8 mouse cellular contexts compared by ENCODE assay signal in the genomic region with DNA sequence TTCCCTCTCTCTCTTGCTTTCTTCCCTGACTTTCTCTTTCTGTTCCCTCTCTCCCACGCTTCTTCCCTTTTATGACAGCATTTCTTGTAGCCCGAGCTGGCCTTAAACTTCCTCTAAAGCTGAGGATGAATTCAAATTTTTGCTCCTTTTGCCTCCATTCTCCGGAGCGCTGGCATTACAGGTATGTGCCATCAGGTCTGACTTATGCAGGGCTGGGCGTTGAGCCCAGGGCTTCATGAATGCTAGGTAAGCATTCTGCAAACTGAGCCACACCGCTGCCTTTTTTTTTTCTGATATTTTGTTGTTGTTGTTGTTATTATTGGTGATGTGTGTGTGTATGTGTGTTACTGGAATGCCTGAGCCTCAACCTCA. TPM values are rescaled to one million over a fixed set of nuclear protein-coding genes. Genes with fewer than 3 reads are reported as not detected.
DNase-seq lines count a peak whose midpoint lies in the region; ATAC-seq and TF ChIP-seq lines count a peak whose summit lies in the region.

No protein-coding gene starts in this region.

- no peak for TF ChIP-seq CTCF in lung, postnatal 0 days (IDR thresholded peaks at IDR 0.05)

- peak overlapping the region; percentile 82 for H3K9ac ChIP-seq in lung, postnatal 0 days (replicated peaks; ENCODE audit: low read depth)
- peak overlapping the region; percentile 90 for H3K9ac ChIP-seq in limb, embryonic 14.5 days (ENCODE audit: low read depth, low read length, severe bottlenecking)
- H3K9ac ChIP-seq in stomach, embryonic 14.5 days (replicated peaks; ENCODE audit: low read depth, low read length), result peak overlapping the region; percentile 91

- H3K36me3 ChIP-seq in lung, postnatal 0 days (ENCODE audit: insufficient read depth, low read length), result 0 out of 2 replicates have a peak, but pooled peaks cover 6% of the 10 kb centered on the region
- H3K36me3 ChIP-seq in forebrain, embryonic 10.5 days (replicated peaks), result peaks cover 48% of the 10 kb centered on the region
- peaks cover 31% of the 10 kb centered on the region for H3K36me3 ChIP-seq in limb, embryonic 14.5 days (ENCODE audit: control insufficient read depth, insufficient read depth, low read length)
- peaks cover 24% of the 10 kb centered on the region for H3K36me3 ChIP-seq in stomach, embryonic 14.5 days (ENCODE audit: control insufficient read depth, insufficient read depth, low read length)

- peak overlapping the region; percentile 87 for H3K4me3 ChIP-seq in lung, postnatal 0 days (ENCODE audit: low read depth, low read length)
- peak overlapping the region; percentile 99 for H3K4me3 ChIP-seq in forebrain, embryonic 10.5 days
- H3K4me3 ChIP-seq in limb, embryonic 14.5 days (replicated peaks; ENCODE audit: low read length), result peak overlapping the region; percentile 93
- H3K4me3 ChIP-seq in stomach, embryonic 14.5 days (ENCODE audit: low read depth, low read length), result peak overlapping the region; percentile 93

- peak overlapping the region; percentile 99 for H3K4me2 ChIP-seq in lung, postnatal 0 days (replicated peaks; ENCODE audit: low read depth, low read length)
- H3K4me2 ChIP-seq in limb, embryonic 14.5 days (replicated peaks; ENCODE audit: low read depth, low read length, severe bottlenecking), result peak overlapping the region; percentile 97
- peak overlapping the region; percentile 95 for H3K4me2 ChIP-seq in stomach, embryonic 14.5 days (replicated peaks; ENCODE audit: low read depth, low read length)

- no peak for TF ChIP-seq POLR2A in limb, embryonic 14.5 days (IDR thresholded peaks at IDR 0.05; ENCODE audit: borderline replicate concordance, extremely low read depth, insufficient read depth, insufficient read length)

- no peak for DNase-seq in lung, postnatal 0 days (ENCODE audit: low spot score)
- no peak for DNase-seq in lung, postnatal 4 days
- no peak for DNase-seq in forebrain, embryonic 10.5 days (ENCODE audit: extremely low spot score, low spot score)
- DNase-seq in limb, embryonic 14.5 days (ENCODE audit: low spot score), result no peak
- DNase-seq in kidney, adult 9 months, result no peak
- DNase-seq in urinary bladder, adult 18-20 months (ENCODE audit: low spot score in 2 of 2), result no peak
- no peak for DNase-seq in natural killer cell, adult 2 months (ENCODE audit: low spot score in 2 of 2)

- WGBS in lung, postnatal 0 days, result 15% methylated on average over 6 of the region's 6 CpGs
- WGBS in forebrain, embryonic 10.5 days, result 17% methylated on average over 6 of the region's 6 CpGs
- WGBS in limb, embryonic 14.5 days, result 13% methylated on average over 6 of the region's 6 CpGs
- WGBS in stomach, embryonic 14.5 days, result 15% methylated on average over 6 of the region's 6 CpGs

- no peak for ATAC-seq in lung, postnatal 0 days
- no peak for ATAC-seq in limb, embryonic 14.5 days (ENCODE audit: low FRiP score, low read depth)
- ATAC-seq in stomach, embryonic 14.5 days (ENCODE audit: insufficient number of reproducible peaks, insufficient read depth, low FRiP score, low read depth), result no peak

- no peaks in the 10 kb centered on the region for H3K27me3 ChIP-seq in lung, postnatal 0 days (replicated peaks; ENCODE audit: insufficient read depth, low read length)
- H3K27me3 ChIP-seq in forebrain, embryonic 10.5 days (ENCODE audit: poor library complexity, severe bottlenecking), result no peaks in the 10 kb centered on the region
- no peaks in the 10 kb centered on the region for H3K27me3 ChIP-seq in limb, embryonic 14.5 days (ENCODE audit: control insufficient read depth, insufficient read depth, low read length)
- no peaks in the 10 kb centered on the region for H3K27me3 ChIP-seq in stomach, embryonic 14.5 days (ENCODE audit: control insufficient read depth, insufficient read depth, low read length)

- TF ChIP-seq EP300 in lung, postnatal 0 days (IDR thresholded peaks at IDR 0.05), result no peak

- no peaks in the 10 kb centered on the region for H3K9me3 ChIP-seq in lung, postnatal 0 days (ENCODE audit: low read length)
- no peaks in the 10 kb centered on the region for H3K9me3 ChIP-seq in forebrain, embryonic 10.5 days
- no peaks in the 10 kb centered on the region for H3K9me3 ChIP-seq in limb, embryonic 14.5 days (ENCODE audit: control insufficient read depth, low read length)
- H3K9me3 ChIP-seq in stomach, embryonic 14.5 days (ENCODE audit: control insufficient read depth, low read depth, low read length), result no peaks in the 10 kb centered on the region

- peaks cover 11% of the 10 kb centered on the region for H3K4me1 ChIP-seq in lung, postnatal 0 days (ENCODE audit: insufficient read depth, low read depth, low read length)
- H3K4me1 ChIP-seq in forebrain, embryonic 10.5 days, result peaks cover 30% of the 10 kb centered on the region
- peaks cover 13% of the 10 kb centered on the region for H3K4me1 ChIP-seq in limb, embryonic 14.5 days (ENCODE audit: control insufficient read depth, insufficient read depth, low read length)
- H3K4me1 ChIP-seq in stomach, embryonic 14.5 days (ENCODE audit: control insufficient read depth, insufficient read depth, low read length), result peaks cover 18% of the 10 kb centered on the region; the same call in 1 of the 2 replicates

- peak overlapping the region; percentile 75 for H3K27ac ChIP-seq in lung, postnatal 0 days (ENCODE audit: low read length)
- peak overlapping the region; percentile 93 for H3K27ac ChIP-seq in forebrain, embryonic 10.5 days
- peak overlapping the region; percentile 48; the same call in 1 of the 2 replicates for H3K27ac ChIP-seq in limb, embryonic 14.5 days (replicated peaks; ENCODE audit: low read depth, low read length)
- no peak overlapping the region for H3K27ac ChIP-seq in stomach, embryonic 14.5 days (ENCODE audit: low read length)

RNA-seq across cellular contexts. Expression of gene BC037034, which starts 0.4 kb away (rescaled TPM):
- polyA plus RNA-seq in lung, postnatal 0 days (2015; fragmentation: Nextera tagmentation; extraction: Ambion mirVana), result 2.9 and 3.2 TPM in 2 replicates
- polyA plus RNA-seq in forebrain, embryonic 10.5 days (2016; fragmentation: Nextera tagmentation; extraction: Ambion mirVana), result 5.3 and 5.5 TPM in 2 replicates
- polyA plus RNA-seq in limb, embryonic 14.5 days (2012; rRNA removed), result 81.0 and 102 TPM in 2 replicates
- 5.2 and 7.6 TPM in 2 replicates for polyA plus RNA-seq in limb, embryonic 14.5 days (2014; fragmentation: Nextera tagmentation; extraction: Ambion mirVana)
- polyA plus RNA-seq in stomach, embryonic 14.5 days (2014; fragmentation: Nextera tagmentation; extraction: Ambion mirVana), result 6.7 and 7.8 TPM in 2 replicates

RNA-seq across cellular contexts. Expression of gene Gal3st4, which starts 8.4 kb away (rescaled TPM):
- polyA plus RNA-seq in lung, postnatal 0 days (2015; fragmentation: Nextera tagmentation; extraction: Ambion mirVana), result 0.84 and 1.2 TPM in 2 replicates
- 3.1 and 3.9 TPM in 2 replicates for polyA plus RNA-seq in forebrain, embryonic 10.5 days (2016; fragmentation: Nextera tagmentation; extraction: Ambion mirVana)
- polyA plus RNA-seq in limb, embryonic 14.5 days (2012; rRNA removed), result 1.9 and 3.2 TPM in 2 replicates
- 3.7 and 3.8 TPM in 2 replicates for polyA plus RNA-seq in limb, embryonic 14.5 days (2014; fragmentation: Nextera tagmentation; extraction: Ambion mirVana)
- 2.4 and 4.4 TPM in 2 replicates for polyA plus RNA-seq in stomach, embryonic 14.5 days (2014; fragmentation: Nextera tagmentation; extraction: Ambion mirVana)

RNA-seq across cellular contexts. Expression of gene Lamtor4, which starts 8.9 kb away (rescaled TPM):
- polyA plus RNA-seq in lung, postnatal 0 days (2015; fragmentation: Nextera tagmentation; extraction: Ambion mirVana), result 73.5 and 75.6 TPM in 2 replicates
- 38.9 and 41.5 TPM in 2 replicates for polyA plus RNA-seq in forebrain, embryonic 10.5 days (2016; fragmentation: Nextera tagmentation; extraction: Ambion mirVana)
- 104 and 110 TPM in 2 replicates for polyA plus RNA-seq in limb, embryonic 14.5 days (2012; rRNA removed)
- 64.6 and 68.5 TPM in 2 replicates for polyA plus RNA-seq in limb, embryonic 14.5 days (2014; fragmentation: Nextera tagmentation; extraction: Ambion mirVana)
- 66.1 and 74.0 TPM in 2 replicates for polyA plus RNA-seq in stomach, embryonic 14.5 days (2014; fragmentation: Nextera tagmentation; extraction: Ambion mirVana)

RNA-seq across cellular contexts. Expression of gene Gm43720, which starts 15.6 kb away (rescaled TPM):
- 0.02 and 0.11 TPM in 2 replicates for polyA plus RNA-seq in lung, postnatal 0 days (2015; fragmentation: Nextera tagmentation; extraction: Ambion mirVana)
- polyA plus RNA-seq in forebrain, embryonic 10.5 days (2016; fragmentation: Nextera tagmentation; extraction: Ambion mirVana), result 0.09 TPM in 2 replicates
- 0.18 and 0.19 TPM in 2 replicates for polyA plus RNA-seq in limb, embryonic 14.5 days (2012; rRNA removed)
- 0.15 and 0.33 TPM in 2 replicates for polyA plus RNA-seq in limb, embryonic 14.5 days (2014; fragmentation: Nextera tagmentation; extraction: Ambion mirVana)
- 0.22 and 0.23 TPM in 2 replicates for polyA plus RNA-seq in stomach, embryonic 14.5 days (2014; fragmentation: Nextera tagmentation; extraction: Ambion mirVana)

RNA-seq across cellular contexts. Expression of gene Gpc2, which starts 15.6 kb away (rescaled TPM):
- 2.0 and 2.7 TPM in 2 replicates for polyA plus RNA-seq in lung, postnatal 0 days (2015; fragmentation: Nextera tagmentation; extraction: Ambion mirVana)
- polyA plus RNA-seq in forebrain, embryonic 10.5 days (2016; fragmentation: Nextera tagmentation; extraction: Ambion mirVana), result 34.8 and 36.7 TPM in 2 replicates
- polyA plus RNA-seq in limb, embryonic 14.5 days (2012; rRNA removed), result 183 and 277 TPM in 2 replicates
- polyA plus RNA-seq in limb, embryonic 14.5 days (2014; fragmentation: Nextera tagmentation; extraction: Ambion mirVana), result 6.4 and 7.2 TPM in 2 replicates
- 5.2 and 5.8 TPM in 2 replicates for polyA plus RNA-seq in stomach, embryonic 14.5 days (2014; fragmentation: Nextera tagmentation; extraction: Ambion mirVana)
